ENCODE assay signal across 8 mouse cellular contexts in genomic region chr17:68003741-68004560, GRCm38 (mm10). TPM values are rescaled to one million over a fixed set of nuclear protein-coding genes. Genes with fewer than 3 reads are reported as not detected.
A peak's percentile ranks its signal among the peaks of the same experiment; 100 is the strongest.
DNase-seq lines count a peak whose midpoint lies in the region; ATAC-seq lines count a peak whose summit lies in the region.

TSS of gene Arhgap28 (minus strand) at chr17:68004120.

- ATAC-seq in CD4-positive, CD25-positive, alpha-beta regulatory T cell, adult 4 months, result no peak
- ATAC-seq in erythroid progenitor cell, adult 5-6 weeks (replicated peaks; ENCODE audit: low FRiP score, poor library complexity, severe bottlenecking), result 0 out of 2 replicates have a peak, but pooled peaks have one; percentile 19
- peak; percentile 97 for ATAC-seq in heart, embryonic 11.5 days (replicated peaks; ENCODE audit: insufficient number of reproducible peaks, low FRiP score, low TSS enrichment)
- ATAC-seq in kidney, embryonic 16.5 days (ENCODE audit: low FRiP score, low TSS enrichment), result peak; percentile 98

- under 1% methylated on average over 65 of the region's 65 CpGs for WGBS in heart, embryonic 11.5 days (ENCODE audit: insufficient replicate concordance)
- under 1% methylated on average over 60 of the region's 65 CpGs for WGBS in kidney, embryonic 16.5 days

- peak within 1 kb of the TSS; percentile 79 for H3K9ac ChIP-seq in heart, embryonic 11.5 days (ENCODE audit: low read depth, low read length)
- H3K9ac ChIP-seq in kidney, embryonic 16.5 days (replicated peaks; ENCODE audit: low read length), result peak within 1 kb of the TSS; percentile 70

- H3K27ac ChIP-seq in heart, embryonic 11.5 days (ENCODE audit: low read depth, low read length), result peak within 1 kb of the TSS; percentile 94
- H3K27ac ChIP-seq in kidney, embryonic 16.5 days (ENCODE audit: low read length), result peak within 1 kb of the TSS; percentile 95

- peak within 1 kb of the TSS; percentile 67 for H3K4me3 ChIP-seq in heart, embryonic 11.5 days (ENCODE audit: low read depth, low read length)
- H3K4me3 ChIP-seq in kidney, embryonic 16.5 days (ENCODE audit: low read length), result peak within 1 kb of the TSS; percentile 63

- H3K9me3 ChIP-seq in heart, embryonic 11.5 days (replicated peaks; ENCODE audit: control insufficient read depth, low read length), result no peaks in the 10 kb centered on the region
- H3K9me3 ChIP-seq in kidney, embryonic 16.5 days (ENCODE audit: low read length), result 0 out of 2 replicates have a peak, but pooled peaks cover 2% of the 10 kb centered on the region

- peaks cover 5% of the 10 kb centered on the region; the same call in 1 of the 2 replicates for H3K4me1 ChIP-seq in heart, embryonic 11.5 days (ENCODE audit: control insufficient read depth, insufficient read depth, low read length)
- peaks cover 31% of the 10 kb centered on the region for H3K4me1 ChIP-seq in kidney, embryonic 16.5 days (ENCODE audit: insufficient read depth, low read length)

- no peaks in the 10 kb centered on the region for H3K27me3 ChIP-seq in heart, embryonic 11.5 days (ENCODE audit: control insufficient read depth, insufficient read depth, low read length)
- no peaks in the 10 kb centered on the region for H3K27me3 ChIP-seq in kidney, embryonic 16.5 days (ENCODE audit: insufficient read depth, low read length)

- DNase-seq in CD4-positive, CD25-positive, alpha-beta regulatory T cell, adult 2 months (ENCODE audit: low read depth, low spot score), result peak; percentile 11
- peak; percentile 91 for DNase-seq in liver
- peak; percentile 61 to 63 for DNase-seq in monocyte, adult 2 months (ENCODE audit: low read depth in 1 of 2, low spot score in 2 of 2)
- DNase-seq in spleen, postnatal 14 days (ENCODE audit: low spot score in 2 of 2), result peak; percentile 34 to 56

- no peaks in the 10 kb centered on the region for H3K36me3 ChIP-seq in heart, embryonic 11.5 days (ENCODE audit: control insufficient read depth, insufficient read depth, low read length)
- no peaks in the 10 kb centered on the region for H3K36me3 ChIP-seq in kidney, embryonic 16.5 days (ENCODE audit: insufficient read depth, low read length)

- H3K4me2 ChIP-seq in heart, embryonic 11.5 days, result peak within 1 kb of the TSS; percentile 76
- H3K4me2 ChIP-seq in kidney, embryonic 16.5 days (replicated peaks; ENCODE audit: low read depth, low read length), result peak within 1 kb of the TSS; percentile 75

RNA-seq across cellular contexts. Expression of gene Arhgap28, which starts in this region (rescaled TPM):
- not detected for polyA plus RNA-seq in CD4-positive, CD25-positive, alpha-beta regulatory T cell, adult 4 months (2017; shearing (Covaris generic))
- not detected in 2 replicates for total RNA-seq in erythroid progenitor cell, adult 5-6 weeks (2015; ENCODE audit: low replicate concordance)
- total RNA-seq in erythroid progenitor cell, adult 5-6 weeks (2017; ENCODE audit: low replicate concordance), result not detected in 2 replicates
- 25.9 and 30.8 TPM in 2 replicates for polyA plus RNA-seq in heart, embryonic 11.5 days (2014; fragmentation: Nextera tagmentation; extraction: Ambion mirVana)
- polyA plus RNA-seq in kidney, embryonic 16.5 days (2015; fragmentation: Nextera tagmentation; extraction: Ambion mirVana), result 22.9 and 24.9 TPM in 2 replicates

Comparison
In these comparisons a context has a peak if more than half of its experiments do, and no peak if none do; other contexts are left out.
1. RNA of gene Arhgap28 (polyA plus RNA-seq): 25.9 to 30.8 TPM in heart, embryonic 11.5 days and 22.9 to 24.9 TPM in kidney, embryonic 16.5 days; not detected in CD4-positive, CD25-positive, alpha-beta regulatory T cell, adult 4 months; every median in the first group is over 10 times any median in the second.
2. Peak in ATAC-seq in erythroid progenitor cell, adult 5-6 weeks; RNA of the gene not detected or under 1 TPM.
3. DNase-seq: peak in every context shown above with its lines; median percentile 91 in liver; 62 in monocyte, adult 2 months; 45 in spleen, postnatal 14 days; 11 in CD4-positive, CD25-positive, alpha-beta regulatory T cell, adult 2 months.